Mouse (Mus musculus): ENCODE results near the gene Bad.

DNA sequence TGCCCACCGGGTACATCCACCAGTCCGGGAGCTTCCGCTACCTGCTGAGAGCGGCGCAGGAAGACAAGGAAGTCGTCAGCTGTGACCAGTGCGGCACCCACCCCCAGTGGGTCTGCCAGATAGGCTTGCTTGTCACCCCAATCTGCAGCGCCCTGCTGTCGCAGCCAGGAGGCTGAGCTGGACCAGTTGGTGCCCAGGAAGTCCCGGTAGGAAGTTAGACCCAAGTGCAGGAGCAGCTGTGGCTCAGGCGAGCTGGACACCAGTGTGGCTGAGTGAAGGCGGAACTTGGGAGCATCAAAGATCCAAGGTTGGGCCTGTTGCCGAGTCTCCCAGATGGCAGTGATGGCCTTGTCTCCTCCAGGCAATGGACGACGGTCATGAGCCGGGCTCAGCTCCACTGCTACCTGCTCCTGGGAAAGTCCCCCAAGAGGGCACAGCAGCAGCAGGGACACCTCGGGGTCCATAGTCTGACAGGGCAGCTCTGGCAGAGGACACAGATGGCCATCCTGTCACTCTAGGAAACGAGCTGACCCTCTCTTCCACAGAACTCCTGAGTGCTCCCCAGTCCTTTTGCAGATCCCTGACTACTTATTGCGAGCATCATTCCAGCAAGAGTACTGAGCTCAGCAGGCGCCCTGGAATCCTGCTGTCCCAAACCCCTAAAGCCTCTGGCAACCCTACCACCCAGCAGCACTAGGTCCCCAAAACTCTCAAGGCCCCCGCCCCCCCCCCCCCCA, 53.8 kb downstream of the Bad start:
- TF ChIP-seq CTCF (IDR thresholded peaks at IDR 0.05; ENCODE audit: borderline replicate concordance, extremely low read depth, insufficient read depth, insufficient read length) (no peak), POLR2A (IDR thresholded peaks at IDR 0.05; ENCODE audit: borderline replicate concordance, extremely low read depth, insufficient read depth, insufficient read length, poor library complexity, severe bottlenecking) (no peak)

Measured in brain, embryonic 14.5 days (tissue).